Mouse (Mus musculus) heart, embryonic 13.5 days (tissue): ENCODE data around the gene Mrps27. TPM values are rescaled to one million over a fixed set of nuclear protein-coding genes. Genes with fewer than 3 reads are reported as not detected.
A peak's percentile ranks its signal among the peaks of the same experiment; 100 is the strongest.

Source experiments
- ATAC-seq: fragments of 200-750 bp; cut with Nextera tagmentation; 2 replicates; pipeline ENCODE4 v1.8.0; 2017; ENCODE audit warnings: moderate TSS enrichment; ENCODE audit not compliant: insufficient number of reproducible peaks, low FRiP score, low TSS enrichment; ENCODE audit errors: extremely low read depth
- H3K27ac ChIP-seq: fragments of 300-500 bp; sonication (generic); replicated peaks from 2 replicates; pipeline ENCODE4 v1.5.1; 2015; ENCODE audit warnings: moderate library complexity, mild to moderate bottlenecking, inconsistent platforms
- H3K27me3 ChIP-seq: fragments of 300-500 bp; sonication (generic); replicated peaks from 2 replicates; pipeline ENCODE4 v1.6.1; 2015; ENCODE audit warnings: mild to moderate bottlenecking, inconsistent platforms
- H3K36me3 ChIP-seq: fragments of 300-500 bp; sonication (generic); 2 replicates; pipeline ENCODE4 v1.6.1; 2015; ENCODE audit warnings: mild to moderate bottlenecking, inconsistent platforms
- H3K4me1 ChIP-seq: fragments of 300-500 bp; sonication (generic); 2 replicates; pipeline ENCODE4 v1.6.1; 2015; ENCODE audit warnings: inconsistent platforms
- H3K4me2 ChIP-seq: fragments of 300-500 bp; sonication (generic); 2 replicates; pipeline ENCODE4 v1.6.1; 2015; ENCODE audit warnings: inconsistent platforms, mild to moderate bottlenecking, moderate library complexity
- H3K4me3 ChIP-seq: fragments of 300-500 bp; sonication (generic); 2 replicates; pipeline ENCODE4 v1.5.1; 2015; ENCODE audit warnings: moderate library complexity, mild to moderate bottlenecking, inconsistent platforms
- H3K9ac ChIP-seq: fragments of 300-500 bp; sonication (generic); 2 replicates; pipeline ENCODE4 v1.6.1; 2015; ENCODE audit warnings: inconsistent platforms, mild to moderate bottlenecking, moderate library complexity
- H3K9me3 ChIP-seq: fragments of 300-500 bp; sonication (generic); 2 replicates; pipeline ENCODE4 v1.6.1; 2016; ENCODE audit warnings: inconsistent platforms
- WGBS: fragments of 180-500 bp; shearing (Covaris S2); methylation state at CpG from one replicate; pipeline ENCODE4 v1.1.7; 2015; ENCODE audit warnings: mixed read lengths; 5-methylcytosine and 5-hydroxymethylcytosine counted together
- polyA plus RNA-seq: library from polyadenylated mRNA; unstranded; fragments of >200 nt; fragmentation: Nextera tagmentation; extraction: Ambion mirVana; gene quantifications from 2 replicates; pipeline ENCODE4 v1.2.1, GENCODE M21; 2015

The Mrps27 gene
- polyA plus RNA-seq, 1 experiment from 2014 or later, result 69.5 TPM

DNA sequence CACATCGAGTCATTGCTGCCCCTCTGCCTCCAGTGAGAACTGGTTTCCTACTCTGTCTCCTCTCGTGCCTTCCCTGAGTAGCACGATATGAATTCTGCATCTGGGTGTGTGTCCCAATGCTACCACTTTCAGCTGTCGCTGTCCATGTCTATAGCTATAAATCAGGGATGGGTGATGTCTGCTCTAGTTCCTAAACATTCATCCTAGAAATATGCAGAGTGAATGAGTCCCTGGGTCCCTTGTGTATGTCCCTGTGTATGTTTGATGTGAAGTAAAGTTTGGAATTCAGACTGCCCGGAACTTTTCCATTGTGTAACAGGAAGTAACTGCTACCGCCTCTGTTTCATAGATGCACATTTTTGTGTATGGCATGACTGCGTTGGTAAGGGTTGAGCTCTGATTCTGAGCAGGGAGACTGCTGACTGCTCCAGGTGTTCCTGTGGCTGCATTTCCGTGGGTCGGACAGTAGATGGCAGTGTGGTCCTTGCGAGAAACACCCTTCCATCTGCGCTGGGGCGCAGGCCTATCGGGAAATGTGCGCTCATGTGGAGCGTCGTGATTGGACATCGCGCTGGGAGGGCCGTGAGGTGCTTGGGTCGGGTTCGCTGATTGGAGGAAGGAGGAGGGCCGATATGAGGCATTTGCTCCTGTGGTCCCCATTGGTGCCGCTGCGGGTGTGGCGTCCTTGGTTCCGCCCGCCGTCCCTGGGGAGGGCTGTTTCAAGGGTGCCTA, 8.3 kb downstream of the Mrps27 start:
- Histone ChIP-seq H3K9me3 (no peaks in the 10 kb centered on the region), H3K4me2 (peak overlapping the region; percentile 84), H3K36me3 (peaks cover 35% of the 10 kb centered on the region), H3K27ac (peak overlapping the region; percentile 83), H3K27me3 (no peaks in the 10 kb centered on the region), H3K9ac (peak overlapping the region; percentile 85), H3K4me3 (peak overlapping the region; percentile 58), H3K4me1 (peaks cover 12% of the 10 kb centered on the region)
- peak; percentile 98 for ATAC-seq
- 11% methylated on average over 28 of the region's 28 CpGs for WGBS

DNA sequence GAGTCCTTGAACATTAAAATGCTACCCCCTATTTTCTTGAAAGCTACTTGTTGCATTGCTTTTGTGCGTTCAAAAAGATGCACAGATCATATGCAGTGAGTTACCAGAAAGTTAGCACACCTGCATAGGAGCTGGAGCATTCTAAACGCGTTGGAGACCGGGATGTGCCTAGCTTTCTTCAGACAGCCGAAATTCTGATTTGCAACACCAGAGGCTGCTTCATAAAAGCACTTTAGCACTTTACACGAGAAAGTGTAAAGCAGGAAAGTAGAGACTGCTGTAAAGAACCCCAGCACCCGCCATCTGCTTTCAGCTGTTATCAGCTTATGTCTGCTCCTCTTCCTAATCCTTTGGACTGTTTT, 8.9 kb downstream of the Mrps27 start:
- Histone ChIP-seq H3K9me3 (no peaks in the 10 kb centered on the region), H3K27ac (peak overlapping the region; percentile 83), H3K36me3 (peaks cover 34% of the 10 kb centered on the region), H3K4me2 (peak overlapping the region; percentile 84), H3K27me3 (no peaks in the 10 kb centered on the region), H3K4me1 (peaks cover 12% of the 10 kb centered on the region), H3K4me3 (peak overlapping the region; percentile 58), H3K9ac (peak overlapping the region; percentile 85)
- WGBS, result 7% methylated on average over 7 of the region's 7 CpGs
- ATAC-seq, result no peak

DNA sequence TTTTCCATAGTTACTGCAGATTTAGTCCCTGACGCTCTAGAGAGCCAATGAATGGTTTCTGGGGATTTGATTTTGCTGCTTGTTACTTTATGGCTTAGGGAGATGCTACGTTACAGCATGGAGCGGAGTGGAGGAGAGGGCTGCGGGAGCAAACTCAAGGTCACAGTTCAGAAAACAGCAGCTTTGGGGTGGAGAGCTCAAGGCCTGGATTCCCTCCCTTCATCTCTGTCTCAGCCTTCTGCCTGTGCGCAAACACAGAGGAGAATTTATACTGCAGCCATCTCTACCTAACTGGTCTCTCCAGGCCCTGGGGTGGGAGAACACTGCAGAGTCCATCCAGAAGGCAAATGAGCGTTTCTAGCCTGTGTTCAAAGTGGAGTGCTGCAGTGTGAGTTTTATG, 10.5 kb downstream of the Mrps27 start:
- ATAC-seq, result no peak
- peaks cover 39% of the 10 kb centered on the region for H3K36me3 ChIP-seq
- no peaks in the 10 kb centered on the region for H3K27me3 ChIP-seq
- H3K4me2 ChIP-seq, result no peak overlapping the region
- H3K4me3 ChIP-seq, result no peak overlapping the region
- H3K9ac ChIP-seq, result no peak overlapping the region; the same call in 1 of the 2 replicates
- WGBS, result 81% methylated on average over 6 of the region's 6 CpGs
- H3K27ac ChIP-seq, result no peak overlapping the region
- H3K4me1 ChIP-seq, result peaks cover 12% of the 10 kb centered on the region
- no peaks in the 10 kb centered on the region for H3K9me3 ChIP-seq

DNA sequence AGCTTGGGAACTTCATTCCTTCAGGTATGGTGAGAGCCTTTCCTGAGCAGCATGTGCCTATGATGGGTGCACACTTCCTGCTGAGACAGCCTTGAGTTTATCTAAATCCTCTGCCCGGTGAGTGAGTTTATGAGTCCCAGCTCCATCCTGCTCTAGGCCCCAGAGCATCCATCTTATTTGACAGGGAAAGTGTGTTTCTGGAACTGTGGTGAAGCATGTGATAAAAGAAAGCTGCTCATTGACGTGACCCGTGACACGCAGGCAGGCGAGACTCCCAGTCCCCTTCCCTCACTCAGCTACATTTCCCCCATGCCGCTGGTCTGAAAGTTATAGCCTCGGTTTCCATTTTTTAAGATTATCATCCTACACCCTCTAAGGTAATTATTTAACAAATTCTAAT, 11.3 kb downstream of the Mrps27 start:
- Histone ChIP-seq H3K27me3 (no peaks in the 10 kb centered on the region), H3K9ac (0 out of 2 replicates have a peak overlapping the region, but pooled peaks have one; percentile 3), H3K4me2 (no peak overlapping the region), H3K36me3 (peaks cover 34% of the 10 kb centered on the region), H3K27ac (no peak overlapping the region), H3K4me1 (peaks cover 12% of the 10 kb centered on the region), H3K4me3 (no peak overlapping the region), H3K9me3 (no peaks in the 10 kb centered on the region)
- 51% methylated on average over 7 of the region's 7 CpGs for WGBS
- no peak for ATAC-seq

DNA sequence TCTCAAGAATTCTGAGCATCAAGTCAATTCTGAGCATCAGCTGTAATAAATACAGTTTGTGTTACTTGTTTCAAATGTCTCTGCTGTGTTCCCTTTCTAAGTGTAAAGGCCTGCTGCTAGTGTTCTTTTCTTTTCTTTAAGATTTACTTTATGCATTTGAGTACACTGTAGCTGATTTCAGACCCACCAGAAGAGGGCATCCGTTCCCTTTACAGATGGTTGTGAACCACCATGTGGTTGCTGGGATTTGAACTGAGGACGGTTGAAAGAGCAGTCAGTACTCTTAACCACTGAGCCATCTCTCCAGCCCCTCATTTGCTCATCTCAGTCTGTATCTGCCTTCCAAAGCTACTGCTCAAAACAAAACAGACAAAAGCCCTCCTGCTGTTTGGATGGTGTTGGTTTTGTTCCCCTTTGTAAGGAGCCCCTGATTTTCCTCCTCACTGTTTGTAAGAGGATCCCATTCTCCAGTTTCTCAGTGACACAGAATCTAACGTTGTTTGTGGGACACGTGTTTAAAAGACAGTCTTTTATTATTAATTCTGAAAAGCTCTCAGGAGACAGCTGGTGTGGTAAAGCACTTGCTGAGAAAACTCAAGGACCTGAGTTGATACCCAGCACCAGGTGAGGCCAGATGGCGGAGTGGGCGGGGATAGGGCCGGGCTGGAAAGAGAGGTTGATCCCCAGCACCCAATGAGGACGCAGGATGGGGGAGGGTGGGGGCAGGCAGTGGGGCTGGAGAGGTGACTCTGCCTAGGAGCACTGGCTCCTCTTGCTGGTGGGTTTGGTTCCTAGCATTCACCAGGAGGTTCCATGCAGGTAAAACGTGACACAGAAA, 12.1 kb downstream of the Mrps27 start:
- Histone ChIP-seq H3K4me1 (peaks cover 12% of the 10 kb centered on the region), H3K9me3 (no peaks in the 10 kb centered on the region), H3K4me3 (no peak overlapping the region), H3K27me3 (no peaks in the 10 kb centered on the region), H3K9ac (no peak overlapping the region), H3K27ac (no peak overlapping the region), H3K36me3 (peaks cover 35% of the 10 kb centered on the region), H3K4me2 (no peak overlapping the region)
- ATAC-seq, result no peak
- WGBS, result 60% methylated on average over 9 of the region's 9 CpGs

DNA sequence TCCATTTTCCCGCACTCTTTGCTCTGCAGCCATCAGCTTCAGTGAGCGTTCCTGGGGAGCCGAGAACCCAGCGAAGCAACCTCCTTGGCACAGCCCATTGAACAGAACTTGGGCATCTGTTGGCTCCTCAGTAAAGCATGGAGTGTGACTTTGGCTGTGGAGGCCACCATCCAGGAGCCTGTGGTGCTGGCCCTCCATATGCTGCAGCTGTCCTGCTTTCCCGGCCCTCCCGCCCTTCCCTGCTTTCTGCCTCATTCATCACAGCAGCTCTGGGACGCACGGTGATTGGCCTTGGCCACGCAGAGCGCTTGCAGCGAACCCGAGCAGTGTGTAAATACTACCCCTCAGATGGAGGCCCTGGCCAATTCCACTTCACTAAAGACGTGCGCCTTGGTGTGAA, 14.3 kb downstream of the Mrps27 start:
- Histone ChIP-seq H3K9ac (no peak overlapping the region), H3K4me1 (peaks cover 11% of the 10 kb centered on the region), H3K9me3 (no peaks in the 10 kb centered on the region), H3K4me2 (no peak overlapping the region), H3K4me3 (no peak overlapping the region), H3K27ac (no peak overlapping the region), H3K36me3 (peaks cover 54% of the 10 kb centered on the region), H3K27me3 (no peaks in the 10 kb centered on the region)
- no peak for ATAC-seq
- 87% methylated on average over 14 of the region's 14 CpGs for WGBS

DNA sequence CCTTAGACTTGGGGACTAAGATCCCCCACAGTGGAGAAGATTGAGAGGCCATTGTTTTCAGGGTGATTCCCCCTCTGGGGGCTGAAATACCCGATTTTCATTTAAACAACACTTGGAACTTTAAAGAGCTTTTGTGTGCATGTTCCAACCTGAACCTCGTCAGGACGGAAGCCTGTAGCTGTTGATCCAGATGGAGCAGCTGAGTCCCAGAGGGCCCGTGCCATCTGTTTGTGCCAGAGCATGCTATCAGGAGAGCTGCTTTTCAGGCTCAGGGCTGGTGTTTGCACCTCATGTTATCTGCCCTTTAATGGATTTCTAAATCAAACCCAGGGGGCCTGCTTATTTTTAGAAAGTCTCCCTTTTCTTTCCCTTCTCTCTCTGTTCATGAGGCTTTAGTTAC, 19.3 kb downstream of the Mrps27 start:
- no peaks in the 10 kb centered on the region for H3K9me3 ChIP-seq
- no peak for ATAC-seq
- 39% methylated on average over 4 of the region's 4 CpGs for WGBS
- peaks cover 73% of the 10 kb centered on the region for H3K36me3 ChIP-seq
- no peak overlapping the region; the same call in 1 of the 2 replicates for H3K9ac ChIP-seq
- H3K27ac ChIP-seq, result peak overlapping the region; percentile 24; the same call in 1 of the 2 replicates
- H3K4me3 ChIP-seq, result no peak overlapping the region
- no peaks in the 10 kb centered on the region for H3K27me3 ChIP-seq
- peaks cover 34% of the 10 kb centered on the region for H3K4me1 ChIP-seq
- no peak overlapping the region for H3K4me2 ChIP-seq

DNA sequence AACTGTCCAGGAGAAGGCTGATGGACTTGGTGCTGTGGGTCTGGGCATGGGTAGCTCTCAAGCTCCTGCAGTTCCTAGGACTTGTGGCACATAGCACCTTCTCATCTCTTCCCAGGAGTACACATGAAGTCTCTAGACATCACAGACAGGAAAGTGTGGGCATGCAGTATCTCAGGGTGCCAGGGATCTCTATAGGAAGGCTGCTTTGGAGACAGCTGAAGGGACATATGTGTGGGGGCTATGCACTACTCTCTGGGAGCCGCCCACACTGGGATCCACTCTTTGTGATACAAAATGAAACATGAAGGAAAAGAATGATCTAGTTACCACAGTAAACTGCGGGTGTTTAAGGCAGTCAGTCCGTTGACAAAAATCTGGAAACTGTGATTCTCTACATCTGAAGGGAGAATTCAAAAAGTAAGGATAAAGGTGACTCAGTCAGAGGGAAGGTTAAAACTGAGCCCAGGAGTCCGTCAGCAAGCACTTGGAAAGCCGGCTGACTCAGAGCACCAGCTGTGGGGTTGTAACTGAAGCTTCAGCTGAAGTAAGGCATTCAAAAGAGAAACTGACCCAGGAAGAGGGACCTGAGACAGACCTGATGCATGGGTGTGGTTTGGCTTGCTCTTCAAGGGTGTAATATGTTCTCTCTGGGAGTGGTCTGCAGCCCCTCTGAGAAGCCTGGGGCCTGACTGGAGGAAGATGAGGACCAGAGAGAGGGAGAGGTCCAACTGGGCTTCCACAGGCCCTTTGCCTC, 22.0 kb downstream of the Mrps27 start:
- no peak overlapping the region for H3K27ac ChIP-seq
- WGBS, result 84% methylated on average over 5 of the region's 5 CpGs
- no peaks in the 10 kb centered on the region for H3K9me3 ChIP-seq
- ATAC-seq, result no peak
- H3K4me3 ChIP-seq, result no peak overlapping the region
- no peak overlapping the region for H3K4me2 ChIP-seq
- peaks cover 68% of the 10 kb centered on the region for H3K36me3 ChIP-seq
- no peaks in the 10 kb centered on the region for H3K27me3 ChIP-seq
- H3K4me1 ChIP-seq, result peaks cover 38% of the 10 kb centered on the region
- 0 out of 2 replicates have a peak overlapping the region, but pooled peaks have one; percentile 40 for H3K9ac ChIP-seq

DNA sequence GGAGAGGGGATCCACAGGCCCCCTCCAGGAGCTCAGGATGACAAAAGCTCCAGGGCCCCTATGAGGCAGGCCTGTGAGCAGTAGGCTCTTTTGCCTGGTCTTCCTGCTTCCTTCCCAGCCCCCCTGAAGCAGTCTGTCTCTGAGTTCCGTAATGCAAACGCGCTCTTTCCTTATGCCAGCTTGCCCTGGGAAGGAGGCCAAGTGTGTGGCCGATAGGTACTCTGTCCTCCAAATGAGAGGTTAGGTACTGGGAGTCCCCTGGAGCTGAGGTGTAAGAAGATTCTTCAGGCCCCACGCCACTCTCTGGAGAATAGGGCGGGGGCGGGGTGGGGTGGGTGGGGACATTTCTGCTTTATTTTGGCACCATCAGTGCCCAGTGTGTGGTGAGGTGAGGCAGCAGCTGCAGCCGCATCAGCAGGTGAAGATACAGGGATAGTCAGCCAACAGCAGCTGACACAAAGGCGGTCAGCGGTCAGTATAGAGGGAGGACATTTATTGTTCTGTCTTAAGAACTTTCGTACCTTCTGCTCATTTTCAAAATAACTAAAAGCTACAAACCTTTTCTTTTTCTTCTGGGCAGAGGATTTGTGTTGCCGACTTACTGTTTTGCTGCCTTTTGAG, 23.1 kb downstream of the Mrps27 start:
- no peak for ATAC-seq
- peaks cover 57% of the 10 kb centered on the region for H3K36me3 ChIP-seq
- H3K4me1 ChIP-seq, result peaks cover 38% of the 10 kb centered on the region
- H3K9ac ChIP-seq, result peak overlapping the region; percentile 40; the same call in 1 of the 2 replicates
- H3K27me3 ChIP-seq, result no peaks in the 10 kb centered on the region
- no peak overlapping the region for H3K4me2 ChIP-seq
- H3K4me3 ChIP-seq, result no peak overlapping the region
- H3K9me3 ChIP-seq, result no peaks in the 10 kb centered on the region
- H3K27ac ChIP-seq, result no peak overlapping the region
- 78% methylated on average over 12 of the region's 12 CpGs for WGBS

DNA sequence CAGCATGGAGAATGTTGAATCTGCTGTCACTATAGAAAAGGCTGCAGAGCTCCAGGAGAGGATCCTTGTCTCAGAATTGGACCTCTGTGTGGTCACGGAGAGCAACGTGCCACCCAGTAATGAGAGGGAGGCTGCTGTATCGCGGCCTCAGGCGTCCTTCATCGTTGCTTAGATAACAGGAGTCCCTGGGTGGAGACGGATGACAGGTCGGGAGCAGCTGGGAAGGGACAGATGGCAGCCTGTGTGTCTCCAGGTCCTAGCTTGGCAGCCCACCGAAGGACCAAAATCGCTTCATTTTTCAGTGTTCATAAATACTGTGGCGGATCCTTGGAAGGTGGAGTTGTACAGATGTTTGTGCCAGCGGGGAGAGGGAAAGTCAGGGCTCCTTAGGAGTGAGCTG, 24.5 kb downstream of the Mrps27 start:
- Histone ChIP-seq H3K27ac (no peak overlapping the region), H3K9me3 (no peaks in the 10 kb centered on the region), H3K4me3 (no peak overlapping the region), H3K27me3 (no peaks in the 10 kb centered on the region), H3K9ac (0 out of 2 replicates have a peak overlapping the region, but pooled peaks have one; percentile 28), H3K4me1 (peaks cover 29% of the 10 kb centered on the region), H3K36me3 (peaks cover 43% of the 10 kb centered on the region), H3K4me2 (no peak overlapping the region)
- no peak for ATAC-seq
- WGBS, result 41% methylated on average over 12 of the region's 12 CpGs

DNA sequence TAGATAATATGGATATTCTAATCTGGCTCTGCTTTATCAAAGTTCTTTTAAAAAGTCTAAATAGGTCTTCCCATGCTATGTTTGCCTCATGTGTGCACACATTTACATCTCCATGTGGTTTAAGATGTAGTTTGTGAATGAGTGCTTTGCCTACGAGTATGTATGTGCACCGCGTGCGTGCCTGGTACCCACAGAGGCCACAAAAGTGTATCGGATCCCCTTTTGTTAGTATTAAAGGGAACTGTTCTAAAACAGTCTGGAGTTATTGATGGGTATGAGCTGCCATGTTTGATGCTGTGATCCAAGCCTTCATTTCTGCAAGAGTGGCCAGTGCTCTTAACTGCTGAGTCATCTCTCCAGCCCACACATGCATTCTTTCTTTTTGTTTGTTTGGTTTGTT, 26.7 kb downstream of the Mrps27 start:
- Histone ChIP-seq H3K4me3 (no peak overlapping the region), H3K36me3 (peaks cover 23% of the 10 kb centered on the region), H3K4me2 (no peak overlapping the region), H3K4me1 (peaks cover 29% of the 10 kb centered on the region), H3K9ac (no peak overlapping the region), H3K27me3 (no peaks in the 10 kb centered on the region), H3K9me3 (no peaks in the 10 kb centered on the region), H3K27ac (no peak overlapping the region)
- 90% methylated on average over 5 of the region's 5 CpGs for WGBS
- ATAC-seq, result no peak
